Comparison of ENCODE assay signal across 15 mouse cellular contexts in genomic region chr19:4797846-4798245, GRCm38 (mm10). TPM values are rescaled to one million over a fixed set of nuclear protein-coding genes. Genes with fewer than 3 reads are reported as not detected.
"Had no signal": no experiment of that assay in that cellular context is flagged by ENCODE, and none has a peak within 500 bp of the region (broad histone marks: within the 10 kb centered on the region; RNA-seq: fewer than 3 reads in every experiment).

No protein-coding gene starts in this region.

- DNase-seq: kidney, adult 18-20 months; kidney, adult 9 months; kidney, postnatal 14 days; kidney, postnatal 4 days; liver, postnatal 0 days; lung, embryonic 14.5 days; retina, postnatal 1 day; thymus, adult 18-20 months; thymus, postnatal 36 days had no signal

- ATAC-seq: liver, postnatal 0 days; lung, postnatal 0 days; midbrain, embryonic 13.5 days; midbrain, embryonic 16.5 days had no signal

RNA-seq across cellular contexts. Expression of gene Ccdc87, which starts 41.3 kb away (rescaled TPM):
- total RNA-seq: liver, adult 2 months; monocyte, adult 5-6 weeks; neutrophil, adult 5-6 weeks had no signal
